Mouse (Mus musculus): Measurements from ENCODE around the gene Pum2. TPM values are rescaled to one million over a fixed set of nuclear protein-coding genes. Genes with fewer than 3 reads are reported as not detected.
"Not testable (repeated sequence)": the region's sequence is repeated elsewhere in the genome, so short reads cannot be mapped to it uniquely, and the experiment has no call there.

Pum2 gene
- total RNA-seq (2017) = 201 and 210 TPM in 2 replicates

- ATAC-seq (replicated peaks; ENCODE audit: low read depth, poor library complexity, severe bottlenecking) = peak; percentile 91
These were observed at the start of gene Pum2 for GRCm38 (mm10) chr12:8673974-8674306. Gene Pum2 (plus strand): TSS chr12:8674134.

GRCm38 (mm10) chr12:8629537-8629936 is 44.4 kb upstream of the Pum2 start:
- ATAC-seq (replicated peaks; ENCODE audit: low read depth, poor library complexity, severe bottlenecking) = no peak

- ATAC-seq (replicated peaks; ENCODE audit: low read depth, poor library complexity, severe bottlenecking) = no peak
These were observed 42.2 kb upstream of the Pum2 start for GRCm38 (mm10) chr12:8631691-8632090.

GRCm38 (mm10) chr12:8632737-8633365 is 41.1 kb upstream of the Pum2 start:
- no peak for ATAC-seq (replicated peaks; ENCODE audit: low read depth, poor library complexity, severe bottlenecking)

- no peak for ATAC-seq (replicated peaks; ENCODE audit: low read depth, poor library complexity, severe bottlenecking)
These were observed 39.6 kb upstream of the Pum2 start for GRCm38 (mm10) chr12:8634306-8634705.

- 0 out of 2 replicates have a peak, but pooled peaks have one; percentile 42 for ATAC-seq (replicated peaks; ENCODE audit: low read depth, poor library complexity, severe bottlenecking)
These were observed 38.4 kb upstream of the Pum2 start for GRCm38 (mm10) chr12:8635546-8635945.

- ATAC-seq (replicated peaks; ENCODE audit: low read depth, poor library complexity, severe bottlenecking) = no peak
These were observed 37.0 kb upstream of the Pum2 start for GRCm38 (mm10) chr12:8636945-8637344.

GRCm38 (mm10) chr12:8638411-8639087 is 35.4 kb upstream of the Pum2 start:
- ATAC-seq (replicated peaks; ENCODE audit: low read depth, poor library complexity, severe bottlenecking) = peak; percentile 66

GRCm38 (mm10) chr12:8640186-8640585 is 33.7 kb upstream of the Pum2 start:
- not testable (repeated sequence) for ATAC-seq (replicated peaks; ENCODE audit: low read depth, poor library complexity, severe bottlenecking)

GRCm38 (mm10) chr12:8640711-8641424 is 33.1 kb upstream of the Pum2 start:
- peak; percentile 98 for ATAC-seq (replicated peaks; ENCODE audit: low read depth, poor library complexity, severe bottlenecking)

GRCm38 (mm10) chr12:8641425-8641735 is 32.6 kb upstream of the Pum2 start:
- ATAC-seq (replicated peaks; ENCODE audit: low read depth, poor library complexity, severe bottlenecking) = no peak

GRCm38 (mm10) chr12:8648211-8648610 is 25.7 kb upstream of the Pum2 start:
- not testable (repeated sequence) for ATAC-seq (replicated peaks; ENCODE audit: low read depth, poor library complexity, severe bottlenecking)

GRCm38 (mm10) chr12:8650027-8650426 is 23.9 kb upstream of the Pum2 start:
- not testable (repeated sequence) for ATAC-seq (replicated peaks; ENCODE audit: low read depth, poor library complexity, severe bottlenecking)

GRCm38 (mm10) chr12:8656596-8656995 is 17.3 kb upstream of the Pum2 start:
- ATAC-seq (replicated peaks; ENCODE audit: low read depth, poor library complexity, severe bottlenecking) = no peak

GRCm38 (mm10) chr12:8657116-8657515 is 16.8 kb upstream of the Pum2 start:
- ATAC-seq (replicated peaks; ENCODE audit: low read depth, poor library complexity, severe bottlenecking) = no peak

GRCm38 (mm10) chr12:8657629-8658366 is 16.1 kb upstream of the Pum2 start:
- no peak for ATAC-seq (replicated peaks; ENCODE audit: low read depth, poor library complexity, severe bottlenecking)

- ATAC-seq (replicated peaks; ENCODE audit: low read depth, poor library complexity, severe bottlenecking) = peak; percentile 86
These were observed 14.3 kb upstream of the Pum2 start for GRCm38 (mm10) chr12:8659406-8660279.

- ATAC-seq (replicated peaks; ENCODE audit: low read depth, poor library complexity, severe bottlenecking) = no peak
These were observed 12.2 kb upstream of the Pum2 start for GRCm38 (mm10) chr12:8661747-8662146.

- 0 out of 2 replicates have a peak, but pooled peaks have one; percentile 27 for ATAC-seq (replicated peaks; ENCODE audit: low read depth, poor library complexity, severe bottlenecking)
These were observed 11.8 kb upstream of the Pum2 start for GRCm38 (mm10) chr12:8662175-8662574.

GRCm38 (mm10) chr12:8662721-8663120 is 11.2 kb upstream of the Pum2 start:
- no peak for ATAC-seq (replicated peaks; ENCODE audit: low read depth, poor library complexity, severe bottlenecking)
